Comparison of ENCODE assay signal across 17 mouse cellular contexts in the genomic region with DNA sequence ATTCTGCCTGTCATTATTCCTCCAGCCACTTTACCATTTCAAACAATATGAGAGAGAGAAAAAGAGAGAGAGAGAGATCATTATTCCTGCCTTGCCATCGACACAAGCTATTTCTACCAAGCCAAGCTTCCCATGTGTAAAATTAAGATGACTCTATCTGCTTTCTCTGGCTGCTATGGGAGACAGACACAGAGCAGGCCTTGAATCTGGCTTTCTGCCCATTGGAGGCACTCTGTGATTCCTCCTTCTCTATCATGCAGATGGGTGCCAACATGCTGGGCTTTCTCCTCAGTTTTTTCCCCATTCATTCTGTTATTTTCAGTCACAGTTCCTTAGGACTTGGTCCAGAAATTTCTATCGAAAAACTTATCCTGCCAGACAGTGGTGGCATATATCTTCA. TPM values are rescaled to one million over a fixed set of nuclear protein-coding genes. Genes with fewer than 3 reads are reported as not detected.
DNase-seq lines count a peak whose midpoint lies in the region; ATAC-seq and TF ChIP-seq lines count a peak whose summit lies in the region.
"Had no signal": no experiment of that assay in that cellular context is flagged by ENCODE, and none has a peak within 500 bp of the region (broad histone marks: within the 10 kb centered on the region; RNA-seq: fewer than 3 reads in every experiment).

No protein-coding gene starts in this region.

- H3K36me3 ChIP-seq in heart, embryonic 10.5 days = no peaks in the 10 kb centered on the region
- no peaks in the 10 kb centered on the region for H3K36me3 ChIP-seq in stomach, postnatal 0 days (ENCODE audit: control insufficient read depth, insufficient read depth, low read length)
- H3K36me3 ChIP-seq: kidney, embryonic 15.5 days; lung, embryonic 15.5 days; midbrain, embryonic 15.5 days; neural tube, embryonic 15.5 days had no signal

- no peak overlapping the region for H3K4me2 ChIP-seq in stomach, postnatal 0 days (replicated peaks; ENCODE audit: low read depth)
- H3K4me2 ChIP-seq: kidney, embryonic 15.5 days; lung, embryonic 15.5 days; midbrain, embryonic 15.5 days; neural tube, embryonic 15.5 days had no signal

- H3K4me3 ChIP-seq in heart, embryonic 10.5 days = no peak overlapping the region
- H3K4me3 ChIP-seq in stomach, postnatal 0 days (ENCODE audit: low read depth, low read length) = no peak overlapping the region
- H3K4me3 ChIP-seq: kidney, embryonic 15.5 days; lung, embryonic 15.5 days; midbrain, embryonic 15.5 days; neural tube, embryonic 15.5 days had no signal

- no peak for TF ChIP-seq EP300 in stomach, postnatal 0 days (optimal IDR thresholded peaks at IDR 0.05)

- H3K27me3 ChIP-seq in heart, embryonic 10.5 days (ENCODE audit: insufficient read depth, poor library complexity, severe bottlenecking) = no peaks in the 10 kb centered on the region
- no peaks in the 10 kb centered on the region for H3K27me3 ChIP-seq in stomach, postnatal 0 days (ENCODE audit: control insufficient read depth, insufficient read depth, low read length)
- H3K27me3 ChIP-seq: kidney, embryonic 15.5 days; lung, embryonic 15.5 days; midbrain, embryonic 15.5 days; neural tube, embryonic 15.5 days had no signal

- H3K9me3 ChIP-seq in heart, embryonic 10.5 days = no peaks in the 10 kb centered on the region
- no peaks in the 10 kb centered on the region for H3K9me3 ChIP-seq in stomach, postnatal 0 days (ENCODE audit: control insufficient read depth, low read length)
- H3K9me3 ChIP-seq: kidney, embryonic 15.5 days; lung, embryonic 15.5 days; midbrain, embryonic 15.5 days; neural tube, embryonic 15.5 days had no signal

- 79% methylated on average over 2 of the region's 2 CpGs for WGBS in heart, embryonic 10.5 days
- 55% methylated on average over 2 of the region's 2 CpGs for WGBS in stomach, postnatal 0 days

- no peak for TF ChIP-seq CTCF in stomach, postnatal 0 days (IDR thresholded peaks at IDR 0.05; ENCODE audit: low read depth)

- H3K9ac ChIP-seq in stomach, postnatal 0 days (ENCODE audit: low read length) = no peak overlapping the region
- H3K9ac ChIP-seq: kidney, embryonic 15.5 days; lung, embryonic 15.5 days; midbrain, embryonic 15.5 days; neural tube, embryonic 15.5 days had no signal

- peak; percentile 24 for DNase-seq in heart, adult 11 months
- DNase-seq in heart, embryonic 10.5 days (ENCODE audit: low spot score) = no peak
- peak; percentile 18 for DNase-seq in retina, postnatal 1 day
- no peak for DNase-seq in retina, embryonic 14.5 days (ENCODE audit: low spot score)
- DNase-seq in layer of hippocampus, adult 11-12 months (ENCODE audit: low spot score) = peak; percentile 48
- DNase-seq in stomach, postnatal 0 days (ENCODE audit: low spot score) = no peak
- no peak for DNase-seq in spleen, adult 18-20 months
- DNase-seq: heart, postnatal 4 days; thymus, postnatal 36 days had no signal

- no peaks in the 10 kb centered on the region for H3K4me1 ChIP-seq in heart, embryonic 10.5 days
- no peaks in the 10 kb centered on the region for H3K4me1 ChIP-seq in stomach, postnatal 0 days (replicated peaks; ENCODE audit: control insufficient read depth, insufficient read depth)
- H3K4me1 ChIP-seq: kidney, embryonic 15.5 days; midbrain, embryonic 15.5 days had no signal

- ATAC-seq in stomach, postnatal 0 days (ENCODE audit: low FRiP score, low TSS enrichment) = no peak
- ATAC-seq in megakaryocyte, adult 5-6 weeks (ENCODE audit: poor library complexity, severe bottlenecking) = no peak
- ATAC-seq: CD4-positive, CD25-positive, alpha-beta regulatory T cell, adult 4 months; midbrain, embryonic 15.5 days had no signal

- no peak overlapping the region for H3K27ac ChIP-seq in heart, embryonic 10.5 days
- peak overlapping the region; percentile 41; the same call in 1 of the 2 replicates for H3K27ac ChIP-seq in stomach, postnatal 0 days (replicated peaks)
- H3K27ac ChIP-seq: kidney, embryonic 15.5 days; lung, embryonic 15.5 days; midbrain, embryonic 15.5 days; neural tube, embryonic 15.5 days had no signal

RNA-seq across cellular contexts. Expression of a gene that starts 4.6 kb away (rescaled TPM):
- not detected in 2 replicates for polyA plus RNA-seq in heart, embryonic 10.5 days (2016; fragmentation: Nextera tagmentation; extraction: Ambion mirVana)
- 29.5 and 31.1 TPM in 2 replicates for polyA plus RNA-seq in stomach, postnatal 0 days (2015; fragmentation: Nextera tagmentation; extraction: Ambion mirVana)
- not detected in 2 replicates for total RNA-seq in megakaryocyte, adult 5-6 weeks (2015)
- not detected in 2 replicates for total RNA-seq in megakaryocyte, adult 5-6 weeks (2017)
- total RNA-seq: common myeloid progenitor, adult 5-6 weeks; heart, adult 8-10 months; heart, postnatal 4 days had no signal
- polyA plus RNA-seq: CD4-positive, CD25-positive, alpha-beta regulatory T cell, adult 4 months; kidney, embryonic 15.5 days; midbrain, embryonic 15.5 days; neural tube, embryonic 15.5 days had no signal

RNA-seq across cellular contexts. Expression of a gene that starts 30.2 kb away (rescaled TPM):
- not detected in 2 replicates for polyA plus RNA-seq in heart, embryonic 10.5 days (2016; fragmentation: Nextera tagmentation; extraction: Ambion mirVana)
- polyA plus RNA-seq in stomach, postnatal 0 days (2015; fragmentation: Nextera tagmentation; extraction: Ambion mirVana) = 0.07 TPM in 1 of 2 replicates, not detected in the other
- not detected in 2 replicates for total RNA-seq in megakaryocyte, adult 5-6 weeks (2015)
- not detected in 2 replicates for total RNA-seq in megakaryocyte, adult 5-6 weeks (2017)
- total RNA-seq: common myeloid progenitor, adult 5-6 weeks; heart, adult 8-10 months; heart, postnatal 4 days had no signal
- polyA plus RNA-seq: CD4-positive, CD25-positive, alpha-beta regulatory T cell, adult 4 months; kidney, embryonic 15.5 days had no signal

RNA-seq across cellular contexts. Expression of a gene that starts 57.6 kb away (rescaled TPM):
- 0.68 and 0.76 TPM in 2 replicates for polyA plus RNA-seq in heart, embryonic 10.5 days (2016; fragmentation: Nextera tagmentation; extraction: Ambion mirVana)
- polyA plus RNA-seq in stomach, postnatal 0 days (2015; fragmentation: Nextera tagmentation; extraction: Ambion mirVana) = 0.23 and 0.38 TPM in 2 replicates
- not detected in 2 replicates for total RNA-seq in megakaryocyte, adult 5-6 weeks (2015)
- not detected in 2 replicates for total RNA-seq in megakaryocyte, adult 5-6 weeks (2017)
- total RNA-seq: common myeloid progenitor, adult 5-6 weeks; heart, adult 8-10 months had no signal
- polyA plus RNA-seq: CD4-positive, CD25-positive, alpha-beta regulatory T cell, adult 4 months had no signal

Comparison
In these comparisons a context has a peak if more than half of its experiments do, and no peak if none do; other contexts are left out.
1. DNase-seq: peak in heart, adult 11 months (single experiment), retina, postnatal 1 day (single experiment) and layer of hippocampus, adult 11-12 months (single experiment); none in heart, embryonic 10.5 days (single experiment), retina, embryonic 14.5 days (single experiment), stomach, postnatal 0 days (single experiment) and spleen, adult 18-20 months (0 of 2).
2. RNA of a gene that starts 4.6 kb away (polyA plus RNA-seq): 29.5 to 31.1 TPM in stomach, postnatal 0 days; not detected in heart, embryonic 10.5 days; every median in the first group is over 10 times any median in the second.